Mouse (Mus musculus): ENCODE data around the gene Cdkl4.
"Not testable (repeated sequence)": the region's sequence is repeated elsewhere in the genome, so short reads cannot be mapped to it uniquely, and the experiment has no call there.

Cdkl4 gene

GRCm38 (mm10) chr17:80563762-80564610 is 13.6 kb downstream of the Cdkl4 start:
- not testable (repeated sequence) for DNase-seq (ENCODE audit: low spot score)

GRCm38 (mm10) chr17:80562792-80563191 is 14.8 kb downstream of the Cdkl4 start:
- no peak for DNase-seq (ENCODE audit: low spot score)

GRCm38 (mm10) chr17:80560669-80561401 is 16.8 kb downstream of the Cdkl4 start:
- DNase-seq (ENCODE audit: low spot score): peak; percentile 85

- no peak for DNase-seq (ENCODE audit: low spot score)
Observed at GRCm38 (mm10) chr17:80559745-80560144, 17.9 kb downstream of the Cdkl4 start.

- DNase-seq (ENCODE audit: low spot score): peak; percentile 67
Observed at GRCm38 (mm10) chr17:80559050-80559449, 18.6 kb downstream of the Cdkl4 start.

GRCm38 (mm10) chr17:80558583-80558982 is 19.0 kb downstream of the Cdkl4 start:
- DNase-seq (ENCODE audit: low spot score): no peak

GRCm38 (mm10) chr17:80557461-80557860 is 20.2 kb downstream of the Cdkl4 start:
- no peak for DNase-seq (ENCODE audit: low spot score)

- peak; percentile 94 for DNase-seq (ENCODE audit: low spot score)
Observed at GRCm38 (mm10) chr17:80553318-80554270, 24.0 kb downstream of the Cdkl4 start.

GRCm38 (mm10) chr17:80552653-80553052 is 25.0 kb downstream of the Cdkl4 start:
- DNase-seq (ENCODE audit: low spot score): no peak

GRCm38 (mm10) chr17:80550981-80551380 is 26.6 kb downstream of the Cdkl4 start:
- no peak for DNase-seq (ENCODE audit: low spot score)

- DNase-seq (ENCODE audit: low spot score): no peak
Observed at GRCm38 (mm10) chr17:80546846-80547245, 30.8 kb downstream of the Cdkl4 start.

- DNase-seq (ENCODE audit: low spot score): no peak
Observed at GRCm38 (mm10) chr17:80546227-80546626, 31.4 kb downstream of the Cdkl4 start.

GRCm38 (mm10) chr17:80543646-80544045 is 34.0 kb downstream of the Cdkl4 start:
- DNase-seq (ENCODE audit: low spot score): no peak

GRCm38 (mm10) chr17:80537136-80537535 is 40.5 kb downstream of the Cdkl4 start:
- DNase-seq (ENCODE audit: low spot score): no peak

- no peak for DNase-seq (ENCODE audit: low spot score)
Observed at GRCm38 (mm10) chr17:80535633-80536032, 42.0 kb downstream of the Cdkl4 start.

- not testable (repeated sequence) for DNase-seq (ENCODE audit: low spot score)
Observed at GRCm38 (mm10) chr17:80531351-80531750, 46.3 kb downstream of the Cdkl4 start.

GRCm38 (mm10) chr17:80523231-80523630 is 54.4 kb downstream of the Cdkl4 start:
- DNase-seq (ENCODE audit: low spot score): no peak

GRCm38 (mm10) chr17:80522229-80522556 is 55.4 kb downstream of the Cdkl4 start:
- no peak for DNase-seq (ENCODE audit: low spot score)

- no peak for DNase-seq (ENCODE audit: low spot score)
Observed at GRCm38 (mm10) chr17:80521521-80522228, 55.9 kb downstream of the Cdkl4 start.

- DNase-seq (ENCODE audit: low spot score): no peak
Observed at GRCm38 (mm10) chr17:80520537-80520936, 57.1 kb downstream of the Cdkl4 start.

- no peak for DNase-seq (ENCODE audit: low spot score)
Observed at GRCm38 (mm10) chr17:80518811-80519210, 58.8 kb downstream of the Cdkl4 start.
